Mouse (Mus musculus) liver, embryonic 15.5 days (tissue): Measurements from ENCODE around the gene Akr1c6. TPM values are rescaled to one million over a fixed set of nuclear protein-coding genes. Genes with fewer than 3 reads are reported as not detected.

ENCODE experiments used
- ATAC-seq: fragments of 200-750 bp; cut with Nextera tagmentation; 2 replicates; pipeline ENCODE4 v1.8.0; 2017; ENCODE audit warnings: moderate number of reproducible peaks, mild to moderate bottlenecking, moderate library complexity; ENCODE audit not compliant: insufficient read depth
- H3K27ac ChIP-seq: fragments of 300-500 bp; sonication (generic); replicated peaks from 2 replicates; pipeline ENCODE4 v1.5.1; 2015; ENCODE audit warnings: mild to moderate bottlenecking, inconsistent platforms
- H3K27me3 ChIP-seq: fragments of 300-500 bp; sonication (generic); 2 replicates; pipeline ENCODE4 v1.6.1; 2015; ENCODE audit warnings: mild to moderate bottlenecking, inconsistent platforms
- H3K36me3 ChIP-seq: fragments of 300-500 bp; sonication (generic); replicated peaks from 2 replicates; pipeline ENCODE4 v1.6.1; 2015; ENCODE audit warnings: moderate library complexity, mild to moderate bottlenecking, inconsistent platforms
- H3K4me1 ChIP-seq: fragments of 300-500 bp; sonication (generic); replicated peaks from 2 replicates; pipeline ENCODE4 v1.6.1; 2015; ENCODE audit warnings: inconsistent platforms
- H3K4me2 ChIP-seq: fragments of 300-500 bp; sonication (generic); 2 replicates; pipeline ENCODE4 v1.6.1; 2015; ENCODE audit warnings: moderate library complexity, mild to moderate bottlenecking, inconsistent platforms
- H3K4me3 ChIP-seq: fragments of 300-500 bp; sonication (generic); replicated peaks from 2 replicates; pipeline ENCODE4 v1.5.1; 2015; ENCODE audit warnings: mild to moderate bottlenecking, inconsistent platforms
- H3K9ac ChIP-seq: fragments of 300-500 bp; sonication (generic); 2 replicates; pipeline ENCODE4 v1.6.1; 2015; ENCODE audit warnings: moderate library complexity, mild to moderate bottlenecking, inconsistent platforms
- H3K9me3 ChIP-seq: fragments of 300-500 bp; sonication (generic); replicated peaks from 2 replicates; pipeline ENCODE4 v1.6.1; 2016; ENCODE audit warnings: inconsistent platforms
- WGBS: fragments of 180-500 bp; shearing (Covaris S2); methylation state at CpG from one replicate; pipeline ENCODE4 v1.1.7; 2015; ENCODE audit warnings: mixed read lengths; ENCODE audit not compliant: insufficient replicate concordance; 5-methylcytosine and 5-hydroxymethylcytosine counted together
- polyA plus RNA-seq: library from polyadenylated mRNA; unstranded; fragments of >200 nt; fragmentation: Nextera tagmentation; extraction: Ambion mirVana; gene quantifications from 2 replicates; pipeline ENCODE4 v1.2.1, GENCODE M21; 2015

Gene Akr1c6
- polyA plus RNA-seq, 1 experiment from 2014 or later = 2.2 TPM

DNA sequence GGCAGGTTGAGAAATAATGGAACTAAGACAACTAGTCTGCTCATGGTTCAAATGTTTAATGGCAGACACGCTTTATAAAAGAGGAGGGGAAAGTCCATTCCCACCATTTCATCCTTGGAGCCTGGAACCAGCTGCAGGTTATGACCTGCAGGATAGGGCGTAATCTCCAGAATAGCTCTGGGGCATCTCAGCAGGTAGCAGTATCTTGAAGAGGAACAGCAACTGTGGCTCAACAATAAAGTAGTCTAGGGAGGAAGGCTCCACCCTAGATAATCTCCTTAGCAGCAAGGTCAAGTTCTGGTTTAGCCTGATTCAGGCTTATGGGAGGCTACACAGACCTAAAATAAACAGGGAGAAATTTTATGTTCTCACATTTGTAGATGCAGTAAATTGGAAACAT lies 31.5 kb downstream of the Akr1c6 start:
- 65% methylated on average over 2 of the region's 2 CpGs for WGBS
- H3K36me3 ChIP-seq = no peaks in the 10 kb centered on the region
- H3K9me3 ChIP-seq = no peaks in the 10 kb centered on the region
- H3K27me3 ChIP-seq = no peaks in the 10 kb centered on the region
- no peak overlapping the region for H3K27ac ChIP-seq
- no peak overlapping the region for H3K4me2 ChIP-seq
- ATAC-seq = no peak
- H3K9ac ChIP-seq = no peak overlapping the region
- no peak overlapping the region for H3K4me3 ChIP-seq
- no peaks in the 10 kb centered on the region for H3K4me1 ChIP-seq

DNA sequence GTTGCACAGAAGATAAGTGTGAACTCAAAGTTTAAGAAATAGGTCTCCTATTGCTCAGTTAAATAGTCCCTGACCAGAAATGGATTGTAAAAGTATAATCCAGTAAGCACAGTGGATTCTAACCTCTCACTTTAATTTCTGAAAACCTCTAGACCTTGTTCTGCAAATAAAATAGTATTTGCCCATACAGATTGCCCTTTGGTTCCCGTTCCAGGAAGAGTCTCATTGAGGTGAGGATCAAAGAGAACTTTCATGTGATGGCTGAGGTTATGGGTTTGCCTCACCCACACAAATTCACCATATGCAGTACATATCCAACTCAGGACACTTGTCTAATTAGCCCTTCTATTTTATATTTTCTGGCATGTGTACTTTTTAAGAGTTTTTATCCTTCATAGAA lies 33.8 kb downstream of the Akr1c6 start:
- Histone ChIP-seq H3K4me1 (no peaks in the 10 kb centered on the region), H3K36me3 (no peaks in the 10 kb centered on the region), H3K9ac (no peak overlapping the region), H3K27me3 (no peaks in the 10 kb centered on the region), H3K4me3 (no peak overlapping the region), H3K4me2 (no peak overlapping the region), H3K27ac (no peak overlapping the region), H3K9me3 (no peaks in the 10 kb centered on the region)
- ATAC-seq = 0 out of 2 replicates have a peak, but pooled peaks have one; percentile 31
- 37% methylated on average over 1 of the region's 1 CpGs for WGBS

Other genes starting within 250 kb of the Akr1c6 start
- 44.6 and 46.3 TPM in 2 replicates for gene Akr1c13, start 243.2 kb upstream of the Akr1c6 start, polyA plus RNA-seq
- 45.4 and 51.4 TPM in 2 replicates for gene Akr1c19, start 205.6 kb upstream of the Akr1c6 start, polyA plus RNA-seq
- gene Akr1c12, start 154.9 kb upstream of the Akr1c6 start, polyA plus RNA-seq = 15.5 and 19.7 TPM in 2 replicates
- gene Akr1c20, start 89.0 kb downstream of the Akr1c6 start, polyA plus RNA-seq = 0.56 and 1.2 TPM in 2 replicates
- gene Akr1c21, start 139.8 kb downstream of the Akr1c6 start, polyA plus RNA-seq = 0.09 TPM in 1 of 2 replicates, not detected in the other
- 17.1 and 17.4 TPM in 2 replicates for gene Akr1e1, start 174.9 kb downstream of the Akr1c6 start, polyA plus RNA-seq